Mouse (Mus musculus) G1E (cell line): ENCODE results near the gene Stac3.

Source experiments
- CTCF ChIP-seq: IDR thresholded peaks from 2 replicates; pipeline ENCODE4 v1.5.1; 2012; ENCODE audit warnings: low read depth, low read length, inconsistent platforms, mixed read lengths
- GATA1 ChIP-seq: IDR thresholded peaks from 2 replicates; pipeline ENCODE4 v1.6.1; 2012; ENCODE audit warnings: borderline replicate concordance, low read length, inconsistent platforms, mixed read lengths
- TAL1 ChIP-seq: conservative IDR thresholded peaks from 2 replicates; pipeline ENCODE4 v1.6.1; 2012; ENCODE audit warnings: low read depth, low read length, inconsistent platforms, mixed read lengths

DNA sequence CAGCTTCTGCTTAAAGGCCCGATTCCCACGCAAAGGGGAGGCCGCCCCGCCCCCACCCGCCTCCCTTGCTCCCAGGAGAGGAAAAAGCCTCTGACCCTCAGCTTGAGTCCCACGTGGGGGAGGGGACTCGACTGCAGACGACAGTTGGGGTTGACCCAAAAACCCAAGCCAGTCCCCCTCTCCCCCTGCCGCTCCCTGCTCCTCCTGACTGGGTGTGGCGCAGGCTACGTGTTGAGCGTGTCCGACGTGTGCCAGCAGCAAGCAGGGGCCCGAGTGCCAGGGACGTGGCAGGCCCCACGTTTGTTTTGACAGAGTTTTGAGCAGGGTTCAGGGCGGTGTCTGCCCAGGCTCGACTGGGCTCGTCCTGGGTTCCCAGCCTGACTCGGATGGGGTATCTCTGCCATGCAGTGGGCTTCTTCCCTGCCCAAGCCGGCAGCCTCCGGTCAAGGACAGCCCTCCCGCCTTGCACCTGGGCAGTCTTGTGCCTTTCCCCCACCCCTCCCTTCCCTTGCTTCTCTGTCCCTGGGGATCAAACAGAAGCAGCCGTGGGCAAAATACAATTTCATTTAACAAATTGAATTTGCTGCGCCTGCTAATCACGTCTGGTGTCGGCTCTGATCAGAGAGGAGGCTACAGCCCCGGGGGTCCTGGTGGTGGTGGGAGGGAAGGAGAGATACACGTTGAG is 15.2 kb downstream of the Stac3 start:
- TF ChIP-seq CTCF = no peak
- TF ChIP-seq TAL1 = no peak
- no peak for TF ChIP-seq GATA1
